Mouse (Mus musculus): ENCODE measurements around the gene Dis3l2. TPM values are rescaled to one million over a fixed set of nuclear protein-coding genes. Genes with fewer than 3 reads are reported as not detected.

The Dis3l2 gene
- total RNA-seq, 2 experiments from 2014 or later, result 12.2 to 13.4 TPM

DNA sequence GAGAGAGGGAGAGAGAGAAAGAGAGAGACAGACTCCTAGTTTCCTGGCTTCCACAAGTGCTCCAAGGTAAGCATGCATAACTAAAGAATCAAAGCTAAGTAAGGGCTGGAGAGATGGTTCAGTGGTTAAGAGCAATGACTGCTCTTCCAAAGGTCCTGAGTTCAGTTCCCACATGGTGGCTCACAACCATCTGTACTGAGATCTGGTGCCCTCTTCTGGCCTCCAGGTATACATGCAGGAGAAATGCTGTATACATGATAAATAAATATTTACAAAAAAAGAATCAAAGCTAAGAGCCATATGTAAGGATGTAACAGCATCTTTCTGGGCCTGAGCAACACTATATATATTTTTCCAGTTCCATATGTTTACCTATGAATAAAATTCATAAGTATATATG is 357.3 kb downstream of the Dis3l2 start:
- no peak for DNase-seq (ENCODE audit: low spot score)

DNA sequence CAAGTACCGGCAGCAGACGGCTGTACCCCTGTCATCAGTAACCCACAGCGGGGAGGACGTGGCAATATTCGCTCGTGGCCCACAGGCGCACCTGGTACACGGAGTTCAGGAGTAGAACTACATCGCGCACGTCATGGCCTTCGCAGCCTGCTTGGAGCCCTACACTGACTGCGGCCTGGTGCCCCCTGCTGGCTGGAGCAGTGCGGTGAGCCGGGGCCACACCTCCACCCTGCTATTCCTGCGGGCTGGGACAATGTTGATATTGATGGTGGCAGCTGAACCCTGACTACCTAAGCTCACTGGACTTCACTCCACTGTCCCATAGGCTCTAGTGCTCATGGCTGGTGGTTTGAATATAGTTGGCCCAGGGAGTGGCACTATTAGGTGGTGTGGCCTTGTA is 367.1 kb downstream of the Dis3l2 start:
- DNase-seq (ENCODE audit: low spot score), result no peak

DNA sequence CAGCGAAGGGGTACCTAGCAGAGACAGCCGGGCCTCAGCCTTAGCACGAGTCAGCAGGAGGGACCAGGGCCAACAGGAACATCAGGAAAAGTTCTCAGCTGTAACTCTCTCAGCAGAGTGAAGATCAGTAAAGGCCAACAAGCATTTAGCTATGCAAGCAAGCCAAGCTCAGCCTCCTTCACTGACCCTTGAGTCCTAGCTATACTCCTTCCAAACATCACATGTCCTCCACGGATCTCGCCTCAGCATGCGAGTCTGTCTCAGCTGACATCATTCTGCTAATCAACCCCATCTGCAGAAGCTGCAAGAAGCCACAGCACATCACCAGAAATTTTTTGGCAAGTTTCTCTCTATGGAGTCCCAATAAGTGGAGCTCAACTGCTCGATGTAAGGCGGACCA is 370.2 kb downstream of the Dis3l2 start:
- no peak for DNase-seq (ENCODE audit: low spot score)

DNA sequence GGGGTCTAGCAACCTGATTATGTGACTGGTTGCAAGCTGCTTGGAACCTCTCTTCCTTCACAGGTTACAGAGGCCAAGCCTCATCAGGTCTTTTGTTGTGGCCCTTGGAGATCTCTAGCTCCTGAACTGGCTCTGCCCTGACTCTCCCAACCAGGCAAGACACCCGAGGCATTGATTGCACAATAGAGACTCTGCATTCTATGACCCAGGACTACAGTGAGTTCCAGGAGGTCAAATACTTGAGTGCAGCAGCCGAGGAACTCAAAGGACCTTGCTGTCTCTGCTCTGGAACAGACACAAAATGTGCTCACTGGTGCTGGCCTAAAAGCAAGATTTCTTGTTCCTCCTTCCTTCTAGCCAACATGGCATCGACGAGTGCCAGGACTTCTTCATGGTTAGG is 382.6 kb downstream of the Dis3l2 start:
- DNase-seq (ENCODE audit: low spot score), result no peak

DNA sequence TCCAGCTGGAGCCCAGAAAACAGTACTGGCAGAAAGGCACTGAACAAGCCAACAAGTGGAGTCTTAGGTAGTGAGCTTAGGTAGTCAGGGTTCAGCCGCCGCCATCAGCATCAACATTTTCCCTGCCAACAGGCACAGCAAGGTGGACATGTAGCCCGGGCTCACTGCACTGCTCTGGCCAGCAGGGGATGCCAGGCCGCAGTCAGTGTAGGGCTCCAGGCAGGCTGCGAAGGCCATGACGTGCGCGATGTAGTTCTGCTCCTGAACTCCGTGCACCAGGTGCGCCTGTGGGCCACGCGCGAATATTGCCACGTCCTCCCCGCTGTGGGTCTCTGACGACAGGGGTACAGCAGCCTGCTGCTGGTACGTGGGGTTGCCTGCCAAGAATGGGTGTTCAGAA is 383.4 kb downstream of the Dis3l2 start:
- no peak for DNase-seq (ENCODE audit: low spot score)

DNA sequence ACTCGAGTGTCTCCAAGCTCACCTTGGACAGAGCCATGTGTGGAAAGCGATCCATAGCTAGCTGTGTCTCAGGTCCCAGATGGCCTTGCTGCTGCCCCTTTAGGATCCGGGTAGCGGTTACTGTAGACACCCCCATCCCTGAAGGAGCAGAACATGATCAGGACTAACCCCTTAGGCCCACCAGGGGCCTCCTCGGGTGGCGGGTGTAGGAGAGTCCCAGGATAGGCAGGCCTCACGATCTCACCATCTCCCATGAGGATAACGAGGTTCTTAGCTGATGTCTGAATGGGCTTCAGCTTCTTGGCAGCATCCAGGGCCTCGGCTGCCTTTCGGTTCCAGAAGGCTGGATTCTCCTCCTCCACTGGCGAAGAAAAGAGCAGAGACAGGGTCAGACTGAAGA is 385.6 kb downstream of the Dis3l2 start:
- no peak for DNase-seq (ENCODE audit: low spot score)

DNA sequence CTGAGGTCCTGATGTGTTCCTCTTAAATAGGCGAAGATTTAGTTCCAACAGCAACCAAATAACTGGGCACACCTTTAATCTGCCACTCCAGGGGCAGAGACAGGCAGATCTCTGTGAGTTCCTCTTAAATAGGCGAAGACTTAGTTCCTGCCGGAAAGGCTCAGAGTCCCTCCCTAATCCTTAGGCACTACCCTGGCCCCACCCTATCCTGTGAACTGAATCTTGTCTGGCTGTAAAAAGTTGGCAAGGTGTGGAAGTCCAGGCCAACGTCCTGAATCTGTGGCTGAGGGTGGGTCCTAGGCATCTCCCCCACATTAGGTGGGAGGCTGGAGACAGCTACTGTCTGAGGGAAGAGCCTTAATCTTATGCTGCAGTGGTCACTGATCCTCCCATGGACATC is 386.2 kb downstream of the Dis3l2 start, which contains the start of gene Alppl2:
TSS of gene Alppl2 (minus strand) at position 101 of the 400 bp plus-strand sequence.
- DNase-seq (ENCODE audit: low spot score), result no peak

DNA sequence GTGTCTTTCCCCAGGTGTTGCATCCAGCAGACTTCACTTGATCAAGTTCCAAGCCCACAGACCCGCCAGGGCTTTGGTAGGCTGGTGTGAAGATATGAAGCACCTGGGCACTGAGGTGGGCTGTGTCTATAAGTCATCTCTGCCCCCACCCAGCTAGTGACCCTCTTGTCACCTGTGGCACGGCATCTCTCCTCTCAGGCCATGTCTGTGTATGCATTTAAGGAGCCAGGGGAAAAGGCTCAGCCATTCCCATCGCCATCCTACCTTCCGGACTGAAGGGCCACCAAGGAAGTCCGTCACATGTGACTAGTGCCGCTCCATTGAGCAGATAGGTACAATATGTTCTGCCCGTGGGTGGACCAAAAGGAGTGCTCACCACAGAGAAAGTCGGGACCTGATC is 392.0 kb downstream of the Dis3l2 start:
- DNase-seq (ENCODE audit: low spot score), result no peak

DNA sequence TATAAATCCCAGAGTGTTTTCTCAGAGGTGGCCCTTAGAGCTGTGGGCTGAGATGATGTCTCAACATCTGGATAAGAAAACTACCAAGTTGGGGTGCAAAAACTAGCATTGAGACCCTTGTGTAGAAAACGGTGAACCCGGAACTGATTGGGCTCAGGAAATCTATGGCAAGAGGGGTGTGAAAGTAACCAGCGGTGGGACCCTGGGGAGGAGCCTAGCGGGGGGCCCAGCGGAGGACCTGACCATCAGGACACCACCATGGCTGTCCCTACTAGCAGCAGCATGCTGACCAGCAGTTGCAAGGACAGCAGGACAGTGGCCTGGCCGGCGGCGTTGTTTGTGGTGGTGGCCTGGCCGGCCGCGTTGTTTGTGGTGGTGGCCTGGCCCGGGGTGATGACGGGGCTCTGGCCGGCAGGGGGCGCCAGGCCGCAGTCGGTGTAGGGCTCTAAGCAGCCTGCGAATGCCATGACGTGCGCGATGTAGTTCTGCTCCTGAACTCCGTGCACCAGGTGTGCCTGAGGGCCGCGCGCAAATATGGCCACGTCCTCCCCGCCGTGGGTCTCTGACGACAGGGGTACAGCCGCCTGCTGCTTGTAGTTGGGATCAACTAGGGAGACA is 394.9 kb downstream of the Dis3l2 start:
- DNase-seq (ENCODE audit: low spot score), result peak; percentile 37

Other genes with a start within 250 kb of the Dis3l2 start
- gene Ptma, start 177.1 kb upstream of the Dis3l2 start, total RNA-seq (2021), result 10 to 100 TPM; 64.2 to 99.0 TPM
- gene Pde6d, start 121.2 kb upstream of the Dis3l2 start, total RNA-seq (2021), result 10 to 100 TPM; 27.5 to 29.3 TPM
- 10 to 100 TPM; 10.3 to 10.5 TPM for gene Cops7b, start 120.9 kb upstream of the Dis3l2 start, total RNA-seq (2021)
- gene Nppc, start 33.2 kb upstream of the Dis3l2 start, total RNA-seq (2021), result under 1 TPM; 0.30 to 0.59 TPM